In genomic region chr5:9079773-9080501, GRCm38 (mm10) we compare ENCODE assay signal across 29 mouse cellular contexts. TPM values are rescaled to one million over a fixed set of nuclear protein-coding genes. Genes with fewer than 3 reads are reported as not detected.
A peak's percentile ranks its signal among the peaks of the same experiment; 100 is the strongest.
DNase-seq lines count a peak whose midpoint lies in the region; ATAC-seq and TF ChIP-seq lines count a peak whose summit lies in the region.
"Had no signal": no experiment of that assay in that cellular context is flagged by ENCODE, and none has a peak within 500 bp of the region (broad histone marks: within the 10 kb centered on the region; RNA-seq: fewer than 3 reads in every experiment).

No protein-coding gene starts in this region.

- H3K4me2 ChIP-seq in kidney, embryonic 16.5 days (replicated peaks; ENCODE audit: low read depth, low read length) = no peak overlapping the region
- H3K4me2 ChIP-seq in intestine, embryonic 16.5 days (ENCODE audit: low read depth, low read length) = no peak overlapping the region
- H3K4me2 ChIP-seq: embryonic facial prominence, embryonic 12.5 days; embryonic facial prominence, embryonic 15.5 days; heart, embryonic 12.5 days; heart, embryonic 15.5 days; hindbrain, embryonic 13.5 days had no signal

- H3K27me3 ChIP-seq in kidney, embryonic 16.5 days (ENCODE audit: insufficient read depth, low read length) = no peaks in the 10 kb centered on the region
- H3K27me3 ChIP-seq in liver, adult 2 months (ENCODE audit: control insufficient read depth, insufficient read depth, low read length) = no peaks in the 10 kb centered on the region
- H3K27me3 ChIP-seq in intestine, embryonic 16.5 days (replicated peaks; ENCODE audit: control insufficient read depth, insufficient read depth, low read length) = no peaks in the 10 kb centered on the region
- H3K27me3 ChIP-seq: CH12.LX; embryonic facial prominence, embryonic 12.5 days; embryonic facial prominence, embryonic 15.5 days; heart, embryonic 12.5 days; heart, embryonic 15.5 days; hindbrain, embryonic 13.5 days had no signal

- no peak for ATAC-seq in kidney, embryonic 16.5 days (ENCODE audit: low FRiP score, low TSS enrichment)
- peak; percentile 95 for ATAC-seq in intestine, embryonic 16.5 days
- ATAC-seq: forebrain, embryonic 14.5 days; forebrain, postnatal 0 days; Patski had no signal

- no peak for TF ChIP-seq CTCF in liver, adult 2 months (IDR thresholded peaks at IDR 0.05; ENCODE audit: low read depth, low read length)

- no peaks in the 10 kb centered on the region for H3K4me1 ChIP-seq in kidney, embryonic 16.5 days (ENCODE audit: insufficient read depth, low read length)
- H3K4me1 ChIP-seq in liver, adult 2 months (ENCODE audit: control insufficient read depth, insufficient read depth, low read length) = peaks cover 10% of the 10 kb centered on the region
- H3K4me1 ChIP-seq in intestine, embryonic 16.5 days (ENCODE audit: control insufficient read depth, insufficient read depth, low read length) = no peaks in the 10 kb centered on the region; the same call in 1 of the 2 replicates
- H3K4me1 ChIP-seq: embryonic facial prominence, embryonic 12.5 days; embryonic facial prominence, embryonic 15.5 days; heart, embryonic 12.5 days; heart, embryonic 15.5 days; hindbrain, embryonic 10.5 days; hindbrain, embryonic 13.5 days had no signal

- DNase-seq in kidney, adult 9 months = peak; percentile 32
- no peak for DNase-seq in liver, adult 2 months (ENCODE audit: extremely low read depth, low read depth, low spot score)
- no peak for DNase-seq in liver
- no peak for DNase-seq in embryo, embryonic 10 days (ENCODE audit: low spot score)
- DNase-seq in urinary bladder, adult 2 months (ENCODE audit: low spot score) = no peak
- DNase-seq: adrenal gland, postnatal 10 days; adrenal gland, postnatal 36 days; B cell, adult 2 months; cerebellum, adult 18-20 months; cerebellum, adult 9-10 months; cerebellum, postnatal 14 days; forebrain, postnatal 0 days; gastrocnemius, adult 2 months; gastrocnemius, postnatal 14 days; heart, adult 18-20 months; heart, postnatal 10 days; heart, postnatal 36 days had no signal

- no peak overlapping the region for H3K9ac ChIP-seq in kidney, embryonic 16.5 days (replicated peaks; ENCODE audit: low read length)
- H3K9ac ChIP-seq in liver, adult 2 months (ENCODE audit: low read depth, low read length) = no peak overlapping the region
- no peak overlapping the region for H3K9ac ChIP-seq in intestine, embryonic 16.5 days (ENCODE audit: low read depth, low read length)
- H3K9ac ChIP-seq: embryonic facial prominence, embryonic 12.5 days; embryonic facial prominence, embryonic 15.5 days; forebrain, postnatal 0 days; heart, embryonic 12.5 days; heart, embryonic 15.5 days; hindbrain, embryonic 13.5 days had no signal

- H3K9me3 ChIP-seq in kidney, embryonic 16.5 days (ENCODE audit: low read length) = 0 out of 2 replicates have a peak, but pooled peaks cover 3% of the 10 kb centered on the region
- no peaks in the 10 kb centered on the region for H3K9me3 ChIP-seq in intestine, embryonic 16.5 days (ENCODE audit: control insufficient read depth, low read length)
- H3K9me3 ChIP-seq: embryonic facial prominence, embryonic 12.5 days; embryonic facial prominence, embryonic 15.5 days; heart, embryonic 15.5 days; hindbrain, embryonic 10.5 days; hindbrain, embryonic 13.5 days had no signal

- H3K27ac ChIP-seq in kidney, embryonic 16.5 days (ENCODE audit: low read length) = no peak overlapping the region
- H3K27ac ChIP-seq in liver, adult 2 months (replicated peaks; ENCODE audit: insufficient read depth, low read depth, low read length) = peak overlapping the region; percentile 44; the same call in 1 of the 2 replicates
- peak overlapping the region; percentile 87 for H3K27ac ChIP-seq in intestine, embryonic 16.5 days (ENCODE audit: low read length)
- H3K27ac ChIP-seq: embryonic facial prominence, embryonic 12.5 days; embryonic facial prominence, embryonic 15.5 days; gastrocnemius, adult 2 months; heart, embryonic 15.5 days; hindbrain, embryonic 10.5 days; hindbrain, embryonic 13.5 days had no signal

- no peak overlapping the region for H3K4me3 ChIP-seq in kidney, embryonic 16.5 days (ENCODE audit: low read length)
- H3K4me3 ChIP-seq in liver, adult 2 months (ENCODE audit: insufficient read depth, low read depth, low read length) = no peak overlapping the region
- H3K4me3 ChIP-seq in intestine, embryonic 16.5 days (ENCODE audit: low read length) = no peak overlapping the region
- H3K4me3 ChIP-seq: embryonic facial prominence, embryonic 12.5 days; embryonic facial prominence, embryonic 15.5 days; gastrocnemius, adult 2 months; heart, embryonic 12.5 days; heart, embryonic 15.5 days; hindbrain, embryonic 10.5 days; hindbrain, embryonic 13.5 days had no signal

- no peaks in the 10 kb centered on the region for H3K36me3 ChIP-seq in kidney, embryonic 16.5 days (ENCODE audit: insufficient read depth, low read length)
- no peaks in the 10 kb centered on the region for H3K36me3 ChIP-seq in liver, adult 2 months (ENCODE audit: control insufficient read depth, insufficient read depth, low read length)
- H3K36me3 ChIP-seq in intestine, embryonic 16.5 days (ENCODE audit: control insufficient read depth, insufficient read depth, low read length) = no peaks in the 10 kb centered on the region
- H3K36me3 ChIP-seq: embryonic facial prominence, embryonic 12.5 days; embryonic facial prominence, embryonic 15.5 days; G1E; heart, embryonic 12.5 days; heart, embryonic 15.5 days; hindbrain, embryonic 10.5 days; hindbrain, embryonic 13.5 days had no signal

- no peak for TF ChIP-seq POLR2A in liver, adult 2 months (IDR thresholded peaks at IDR 0.05; ENCODE audit: extremely low read depth, insufficient read depth, low read length)

- no peaks in the 10 kb centered on the region for H3K79me2 ChIP-seq in liver, adult 2 months (ENCODE audit: control insufficient read depth, insufficient read depth, low read length)

RNA-seq across cellular contexts. Expression of gene Tmem243, which starts 20.5 kb away (rescaled TPM):
- 11.6 and 18.6 TPM in 2 replicates for polyA plus RNA-seq in kidney, embryonic 16.5 days (2015; fragmentation: Nextera tagmentation; extraction: Ambion mirVana)
- 79.5 and 96.6 TPM in 2 replicates for total RNA-seq in liver, adult 2 months (2014; rRNA removed)
- polyA plus RNA-seq in liver, adult 2 months (2012; rRNA removed) = 62.1 and 73.2 TPM in 2 replicates
- 5.3 and 10.5 TPM in 2 replicates for polyA plus RNA-seq in intestine, embryonic 16.5 days (2015; fragmentation: Nextera tagmentation; extraction: Ambion mirVana)
- 24.8 and 28.8 TPM in 2 replicates for polyA plus RNA-seq in urinary bladder, adult 2 months (2012; rRNA removed)
